Mouse (Mus musculus): ENCODE measurements around the gene Ipo7. TPM values are rescaled to one million over a fixed set of nuclear protein-coding genes. Genes with fewer than 3 reads are reported as not detected.
"Not testable (repeated sequence)": the region's sequence is repeated elsewhere in the genome, so short reads cannot be mapped to it uniquely, and the experiment has no call there.

Gene Ipo7
- polyA plus RNA-seq (2012; rRNA removed) = 16.3 and 22.3 TPM in 2 replicates

GRCm38 (mm10) chr7:110018117-110018630 is at the start of gene Ipo7:
Ipo7 (plus strand) TSS chr7:110018274.
- WGBS = under 1% methylated on average over 48 of the region's 48 CpGs
- no peaks in the 10 kb centered on the region; the same call in 1 of the 2 replicates for H3K4me1 ChIP-seq (ENCODE audit: control insufficient read depth, insufficient read depth, insufficient read length)
- peak within 1 kb of the TSS; percentile 77 for H3K27ac ChIP-seq (ENCODE audit: insufficient read depth, low read length)
- TF ChIP-seq POLR2A (IDR thresholded peaks at IDR 0.05; ENCODE audit: low read depth, low read length) = peak; percentile 89
- no peak for TF ChIP-seq CTCF (IDR thresholded peaks at IDR 0.05; ENCODE audit: extremely low read depth, insufficient read depth, insufficient read length, insufficient replicate concordance)
- no peaks in the 10 kb centered on the region for H3K27me3 ChIP-seq (ENCODE audit: control insufficient read depth, insufficient read depth, low read length)
- DNase-seq (ENCODE audit: low read depth in 1 of 2, low spot score in 2 of 2) = peak; percentile 72 to 91
- no peaks in the 10 kb centered on the region; the same call in 1 of the 2 replicates for H3K36me3 ChIP-seq (ENCODE audit: control insufficient read depth, insufficient read depth, low read length)
- H3K4me3 ChIP-seq (ENCODE audit: extremely low read depth, insufficient read depth, insufficient read length) = peak within 1 kb of the TSS; percentile 67

GRCm38 (mm10) chr7:109968924-109969450 is 49.1 kb upstream of the Ipo7 start:
- Histone ChIP-seq H3K4me3 (ENCODE audit: extremely low read depth, insufficient read depth, insufficient read length) (no peak overlapping the region), H3K27ac (ENCODE audit: insufficient read depth, low read length) (no peak overlapping the region), H3K36me3 (ENCODE audit: control insufficient read depth, insufficient read depth, low read length) (peaks cover 3% of the 10 kb centered on the region), H3K4me1 (ENCODE audit: control insufficient read depth, insufficient read depth, insufficient read length) (no peaks in the 10 kb centered on the region; the same call in 1 of the 2 replicates), H3K27me3 (ENCODE audit: control insufficient read depth, insufficient read depth, low read length) (no peaks in the 10 kb centered on the region)
- 6% methylated on average over 2 of the region's 2 CpGs for WGBS
- no peak for DNase-seq (ENCODE audit: low read depth in 1 of 2, low spot score in 2 of 2)
- TF ChIP-seq CTCF (IDR thresholded peaks at IDR 0.05; ENCODE audit: extremely low read depth, insufficient read depth, insufficient read length, insufficient replicate concordance) = no peak
- no peak for TF ChIP-seq POLR2A (IDR thresholded peaks at IDR 0.05; ENCODE audit: low read depth, low read length)

GRCm38 (mm10) chr7:109969542-109969941 is 48.5 kb upstream of the Ipo7 start:
- Histone ChIP-seq H3K36me3 (ENCODE audit: control insufficient read depth, insufficient read depth, low read length) (peaks cover 3% of the 10 kb centered on the region), H3K4me3 (ENCODE audit: extremely low read depth, insufficient read depth, insufficient read length) (no peak overlapping the region), H3K4me1 (ENCODE audit: control insufficient read depth, insufficient read depth, insufficient read length) (no peaks in the 10 kb centered on the region; the same call in 1 of the 2 replicates), H3K27ac (ENCODE audit: insufficient read depth, low read length) (no peak overlapping the region), H3K27me3 (ENCODE audit: control insufficient read depth, insufficient read depth, low read length) (no peaks in the 10 kb centered on the region)
- TF ChIP-seq POLR2A (IDR thresholded peaks at IDR 0.05; ENCODE audit: low read depth, low read length) (no peak), CTCF (IDR thresholded peaks at IDR 0.05; ENCODE audit: extremely low read depth, insufficient read depth, insufficient read length, insufficient replicate concordance) (no peak)
- DNase-seq (ENCODE audit: low read depth in 1 of 2, low spot score in 2 of 2) = no peak

GRCm38 (mm10) chr7:109975966-109976715 is 41.9 kb upstream of the Ipo7 start:
- WGBS = 96% methylated on average over 6 of the region's 6 CpGs

GRCm38 (mm10) chr7:109977131-109977530 is 40.9 kb upstream of the Ipo7 start:
- WGBS = 72% methylated on average over 5 of the region's 5 CpGs
- H3K4me1 ChIP-seq (ENCODE audit: control insufficient read depth, insufficient read depth, insufficient read length); H3K4me3 ChIP-seq (ENCODE audit: extremely low read depth, insufficient read depth, insufficient read length); H3K27ac ChIP-seq (ENCODE audit: insufficient read depth, low read length); H3K27me3 ChIP-seq (ENCODE audit: control insufficient read depth, insufficient read depth, low read length): not testable (repeated sequence)
- H3K36me3 ChIP-seq (ENCODE audit: control insufficient read depth, insufficient read depth, low read length) = peaks cover 20% of the 10 kb centered on the region
- peak in 1 of 2 experiments; percentile 16 for DNase-seq (ENCODE audit: low read depth in 1 of 2, low spot score in 2 of 2)

More at GRCm38 (mm10) chr7:109975966-109976715, 41.9 kb upstream of the Ipo7 start:
- TF ChIP-seq CTCF (IDR thresholded peaks at IDR 0.05; ENCODE audit: extremely low read depth, insufficient read depth, insufficient read length, insufficient replicate concordance) = no peak
- TF ChIP-seq POLR2A (IDR thresholded peaks at IDR 0.05; ENCODE audit: low read depth, low read length) = no peak
- peaks cover 16% of the 10 kb centered on the region for H3K36me3 ChIP-seq (ENCODE audit: control insufficient read depth, insufficient read depth, low read length)
- H3K27ac ChIP-seq (ENCODE audit: insufficient read depth, low read length) = no peak overlapping the region
- no peak overlapping the region for H3K4me3 ChIP-seq (ENCODE audit: extremely low read depth, insufficient read depth, insufficient read length)
- H3K4me1 ChIP-seq (ENCODE audit: control insufficient read depth, insufficient read depth, insufficient read length) = no peaks in the 10 kb centered on the region
- DNase-seq (ENCODE audit: low read depth in 1 of 2, low spot score in 2 of 2) = no peak
- H3K27me3 ChIP-seq (ENCODE audit: control insufficient read depth, insufficient read depth, low read length) = no peaks in the 10 kb centered on the region

- H3K4me1 ChIP-seq (ENCODE audit: control insufficient read depth, insufficient read depth, insufficient read length); H3K27me3 ChIP-seq (ENCODE audit: control insufficient read depth, insufficient read depth, low read length); H3K36me3 ChIP-seq (ENCODE audit: control insufficient read depth, insufficient read depth, low read length); H3K27ac ChIP-seq (ENCODE audit: insufficient read depth, low read length); H3K4me3 ChIP-seq (ENCODE audit: extremely low read depth, insufficient read depth, insufficient read length); DNase-seq (ENCODE audit: low read depth in 1 of 2, low spot score in 2 of 2): not testable (repeated sequence)
- WGBS = 76% methylated on average over 5 of the region's 5 CpGs
Observed at GRCm38 (mm10) chr7:109984608-109985007, 33.5 kb upstream of the Ipo7 start.

GRCm38 (mm10) chr7:109985661-109986132 is 32.4 kb upstream of the Ipo7 start:
- 1% methylated on average over 27 of the region's 27 CpGs for WGBS
- TF ChIP-seq POLR2A (IDR thresholded peaks at IDR 0.05; ENCODE audit: low read depth, low read length) (no peak), CTCF (IDR thresholded peaks at IDR 0.05; ENCODE audit: extremely low read depth, insufficient read depth, insufficient read length, insufficient replicate concordance) (no peak)
- H3K36me3 ChIP-seq (ENCODE audit: control insufficient read depth, insufficient read depth, low read length) = peaks cover 4% of the 10 kb centered on the region; the same call in 1 of the 2 replicates
- peak overlapping the region; percentile 72 for H3K4me3 ChIP-seq (ENCODE audit: extremely low read depth, insufficient read depth, insufficient read length)
- DNase-seq (ENCODE audit: low read depth in 1 of 2, low spot score in 2 of 2) = no peak
- peak overlapping the region; percentile 30; the same call in 1 of the 2 replicates for H3K27ac ChIP-seq (ENCODE audit: insufficient read depth, low read length)
- H3K4me1 ChIP-seq (ENCODE audit: control insufficient read depth, insufficient read depth, insufficient read length) = no peaks in the 10 kb centered on the region
- no peaks in the 10 kb centered on the region for H3K27me3 ChIP-seq (ENCODE audit: control insufficient read depth, insufficient read depth, low read length)
